Mouse (Mus musculus): ENCODE measurements around the gene Gbe1. TPM values are rescaled to one million over a fixed set of nuclear protein-coding genes. Genes with fewer than 3 reads are reported as not detected.

Gene Gbe1
- total RNA-seq (2021) = 10 to 100 TPM; 41.4 to 46.6 TPM
- long read RNA-seq, experiment 1, partial matches to known transcripts = 5 of 44 reads
- long read RNA-seq, experiment 1, other reads (novel, unspliced or antisense) = 38 of 44 reads
- long read RNA-seq, experiment 2, partial matches to known transcripts = 8 of 53 reads
- long read RNA-seq, experiment 2, other reads (novel, unspliced or antisense) = 42 of 53 reads

GRCm38 (mm10) chr16:70313886-70314577, at the start of gene Gbe1:
Gene Gbe1, plus strand, starts transcription at chr16:70313949.
- DNase-seq = peak; percentile 90 to 92
- intact Hi-C loops (cut with DNase I) = loop anchor here (2.0 kb wide), 1 partner anchor 39 kb away; no protein-coding TSS in a partner anchor

GRCm38 (mm10) chr16:70310691-70311090, 3.1 kb upstream of the Gbe1 start:
- intact Hi-C loops (cut with DNase I) = no loop called here
- no peak for DNase-seq

- no peak for DNase-seq
- intact Hi-C loops (cut with DNase I) = no loop called here
Observed at GRCm38 (mm10) chr16:70313496-70313885, 258 bp upstream of the Gbe1 start.

GRCm38 (mm10) chr16:70314578-70314930, 805 bp downstream of the Gbe1 start:
- intact Hi-C loops (cut with DNase I) = loop anchor here (2.0 kb wide), 1 partner anchor 38 kb away; no protein-coding TSS in a partner anchor
- no peak for DNase-seq

GRCm38 (mm10) chr16:70315261-70315660, 1.5 kb downstream of the Gbe1 start:
- intact Hi-C loops (cut with DNase I) = loop anchor here (2.0 kb wide), 1 partner anchor 38 kb away; no protein-coding TSS in a partner anchor
- DNase-seq = no peak

- intact Hi-C loops (cut with DNase I) = loop anchor here (2.0 kb wide), 1 partner anchor 37 kb away; no protein-coding TSS in a partner anchor
- DNase-seq = no peak
Observed at GRCm38 (mm10) chr16:70315862-70316390, 2.2 kb downstream of the Gbe1 start.

- intact Hi-C loops (cut with DNase I) = no loop called here
- no peak for DNase-seq
Observed at GRCm38 (mm10) chr16:70319388-70319787, 5.6 kb downstream of the Gbe1 start.

GRCm38 (mm10) chr16:70320612-70321280, 7.0 kb downstream of the Gbe1 start:
- peak in 1 of 2 experiments; percentile 14 for DNase-seq
- intact Hi-C loops (cut with DNase I) = no loop called here

GRCm38 (mm10) chr16:70326339-70326948, 12.7 kb downstream of the Gbe1 start:
- intact Hi-C loops (cut with DNase I) = no loop called here

GRCm38 (mm10) chr16:70328566-70328965, 14.8 kb downstream of the Gbe1 start:
- intact Hi-C loops (cut with DNase I) = no loop called here
- DNase-seq = no peak

More at GRCm38 (mm10) chr16:70326339-70326948, 12.7 kb downstream of the Gbe1 start:
- DNase-seq = no peak

- intact Hi-C loops (cut with DNase I) = no loop called here
Observed at GRCm38 (mm10) chr16:70329036-70329435, 15.3 kb downstream of the Gbe1 start.

GRCm38 (mm10) chr16:70329471-70329870, 15.7 kb downstream of the Gbe1 start:
- intact Hi-C loops (cut with DNase I) = no loop called here
- no peak for DNase-seq

More at GRCm38 (mm10) chr16:70329036-70329435, 15.3 kb downstream of the Gbe1 start:
- no peak for DNase-seq

- DNase-seq = no peak
- intact Hi-C loops (cut with DNase I) = no loop called here
Observed at GRCm38 (mm10) chr16:70330007-70330406, 16.3 kb downstream of the Gbe1 start.

GRCm38 (mm10) chr16:70330626-70331275, 17.0 kb downstream of the Gbe1 start:
- DNase-seq = no peak
- intact Hi-C loops (cut with DNase I) = no loop called here

- intact Hi-C loops (cut with DNase I) = no loop called here
- DNase-seq = no peak
Observed at GRCm38 (mm10) chr16:70334812-70335211, 21.1 kb downstream of the Gbe1 start.

- DNase-seq = no peak
- intact Hi-C loops (cut with DNase I) = no loop called here
Observed at GRCm38 (mm10) chr16:70335472-70335871, 21.7 kb downstream of the Gbe1 start.

- intact Hi-C loops (cut with DNase I) = no loop called here
- no peak for DNase-seq
Observed at GRCm38 (mm10) chr16:70337661-70338060, 23.9 kb downstream of the Gbe1 start.

- intact Hi-C loops (cut with DNase I) = no loop called here
- DNase-seq = no peak
Observed at GRCm38 (mm10) chr16:70344496-70344895, 30.7 kb downstream of the Gbe1 start.

- DNase-seq = no peak
- intact Hi-C loops (cut with DNase I) = no loop called here
Observed at GRCm38 (mm10) chr16:70345607-70346006, 31.9 kb downstream of the Gbe1 start.

- intact Hi-C loops (cut with DNase I) = no loop called here
- no peak for DNase-seq
Observed at GRCm38 (mm10) chr16:70350011-70350410, 36.3 kb downstream of the Gbe1 start.

Data from gastrocnemius, postnatal 36 days (tissue).